Mouse (Mus musculus) MEL (cell line): ENCODE results near the gene Dennd1a. TPM values are rescaled to one million over a fixed set of nuclear protein-coding genes. Genes with fewer than 3 reads are reported as not detected.

Experiments used
- DNase-seq: peaks from one replicate; pipeline ENCODE4 v3.0.0; 2011; ENCODE audit warnings: low read depth, low spot score
- H3K27ac ChIP-seq: 2 replicates; pipeline ENCODE4 v1.5.1; 2012; ENCODE audit warnings: low read depth, mild to moderate bottlenecking, control low read depth, low read length, moderate library complexity; ENCODE audit not compliant: control insufficient read depth
- H3K27me3 ChIP-seq, 2 experiments: fragments of 150-350 bp in 1 of 2; sonication (generic) in 1 of 2; 2 replicates each; pipeline ENCODE4 v1.6.1; 2012; ENCODE audit warnings: low read length in 2 of 2, mild to moderate bottlenecking in 2 of 2, improper control_type of control experiment in 1 of 2, moderate library complexity in 1 of 2; ENCODE audit not compliant: insufficient read depth in 2 of 2, control insufficient read depth in 1 of 2
- H3K36me3 ChIP-seq, 2 experiments: 2 replicates each; pipeline ENCODE4 v1.6.1; 2012 to 2014; ENCODE audit warnings: low read length in 2 of 2, improper control_type of control experiment in 1 of 2, inconsistent platforms in 1 of 2, mild to moderate bottlenecking in 1 of 2; ENCODE audit not compliant: insufficient read depth in 2 of 2, control insufficient read depth in 1 of 2
- H3K4me1 ChIP-seq, 2 experiments: fragments of 150-350 bp in 1 of 2; sonication (generic) in 1 of 2; 2 replicates each; pipeline ENCODE4 v1.6.1; 2012; ENCODE audit warnings: low read length in 2 of 2, improper control_type of control experiment in 1 of 2, mild to moderate bottlenecking in 1 of 2; ENCODE audit not compliant: insufficient read depth in 2 of 2, control insufficient read depth in 1 of 2
- H3K4me3 ChIP-seq, 2 experiments: fragments of 150-350 bp in 1 of 2; sonication (generic) in 1 of 2; 2 replicates each; pipeline ENCODE4 v1.5.1; 2012; ENCODE audit warnings: low read depth in 2 of 2, low read length in 2 of 2, mild to moderate bottlenecking in 2 of 2, moderate library complexity in 2 of 2, control low read depth in 1 of 2, improper control_type of control experiment in 1 of 2; ENCODE audit not compliant: control insufficient read depth in 1 of 2, insufficient read depth in 1 of 2
- H3K79me2 ChIP-seq: 2 replicates; pipeline ENCODE4 v1.6.1; 2012; ENCODE audit warnings: mild to moderate bottlenecking, low read length, moderate library complexity; ENCODE audit not compliant: control insufficient read depth, poor library complexity, insufficient read depth
- H3K9ac ChIP-seq: 2 replicates; pipeline ENCODE4 v1.6.1; 2012; ENCODE audit warnings: low read depth, mild to moderate bottlenecking, control low read depth, low read length, moderate library complexity; ENCODE audit not compliant: control insufficient read depth, poor library complexity, severe bottlenecking
- H3K9me3 ChIP-seq: fragments of 150-350 bp; sonication (generic); replicated peaks from 2 replicates; pipeline ENCODE4 v1.6.1; 2012; ENCODE audit warnings: mild to moderate bottlenecking, low read length, improper control_type of control experiment, moderate library complexity; ENCODE audit not compliant: insufficient read depth
- CHD2 ChIP-seq: IDR thresholded peaks from 2 replicates; pipeline ENCODE4 v1.6.1; 2011; ENCODE audit warnings: low read length, improper control_type of control experiment
- CTCF ChIP-seq, 3 experiments: IDR thresholded peaks in 2 of 3; conservative IDR thresholded peaks in 1 of 3; 2 replicates each; pipeline ENCODE4 v1.5.1; 2011 to 2012; ENCODE audit warnings: low read length in 3 of 3, low read depth in 2 of 3, mild to moderate bottlenecking in 2 of 3, improper control_type of control experiment in 1 of 3, inconsistent platforms in 1 of 3, mixed read lengths in 1 of 3, moderate library complexity in 1 of 3; ENCODE audit not compliant: control insufficient read depth in 1 of 3, insufficient read depth in 1 of 3, poor library complexity in 1 of 3, severe bottlenecking in 1 of 3
- E2F4 ChIP-seq: IDR thresholded peaks from 2 replicates; pipeline ENCODE4 v1.6.1; 2011; ENCODE audit warnings: low read depth, low read length, improper control_type of control experiment, borderline replicate concordance
- EP300 ChIP-seq, 2 experiments: IDR thresholded peaks; 2 replicates each; pipeline ENCODE4 v1.6.1; 2011; ENCODE audit warnings: improper control_type of control experiment in 2 of 2, low read length in 2 of 2, low read depth in 1 of 2, mild to moderate bottlenecking in 1 of 2
- GABPA ChIP-seq: IDR thresholded peaks from 2 replicates; pipeline ENCODE4 v1.6.1; 2012; ENCODE audit warnings: low read depth, mild to moderate bottlenecking, inconsistent platforms, low read length, improper control_type of control experiment, moderate library complexity
- KAT2A ChIP-seq: conservative IDR thresholded peaks from 2 replicates; pipeline ENCODE4 v1.6.1; 2012; ENCODE audit warnings: low read depth, low read length, improper control_type of control experiment, inconsistent platforms
- MAFK ChIP-seq: IDR thresholded peaks from 2 replicates; pipeline ENCODE4 v1.6.1; 2011; ENCODE audit warnings: low read depth, mild to moderate bottlenecking, low read length, improper control_type of control experiment, borderline replicate concordance
- MAZ ChIP-seq: IDR thresholded peaks from 2 replicates; pipeline ENCODE4 v1.6.1; 2012; ENCODE audit warnings: low read depth, mild to moderate bottlenecking, inconsistent platforms, low read length, improper control_type of control experiment
- MXI1 ChIP-seq: IDR thresholded peaks from 2 replicates; pipeline ENCODE4 v1.6.1; 2011; ENCODE audit warnings: mild to moderate bottlenecking, low read depth, low read length, improper control_type of control experiment
- MYC ChIP-seq: IDR thresholded peaks from 2 replicates; pipeline ENCODE4 v1.6.1; 2011; ENCODE audit warnings: low read depth, mild to moderate bottlenecking, low read length, improper control_type of control experiment, moderate library complexity
- NRF1 ChIP-seq: IDR thresholded peaks from 2 replicates; pipeline ENCODE4 v1.6.1; 2014; ENCODE audit warnings: low read depth, mild to moderate bottlenecking, inconsistent platforms, low read length, improper control_type of control experiment, moderate library complexity; ENCODE audit not compliant: poor library complexity, insufficient read depth, severe bottlenecking
- POLR2AphosphoS5 ChIP-seq: IDR thresholded peaks from 2 replicates; pipeline ENCODE4 v1.6.1; 2012; ENCODE audit warnings: low read depth, borderline replicate concordance, mild to moderate bottlenecking, inconsistent platforms, low read length, moderate library complexity, mixed read lengths
- RAD21 ChIP-seq: IDR thresholded peaks from 2 replicates; pipeline ENCODE4 v1.6.1; 2011; ENCODE audit warnings: mild to moderate bottlenecking, low read depth, low read length, improper control_type of control experiment
- SIN3A ChIP-seq: IDR thresholded peaks from 2 replicates; pipeline ENCODE4 v1.6.1; 2012; ENCODE audit warnings: low read length, improper control_type of control experiment, inconsistent platforms
- SMC3 ChIP-seq: IDR thresholded peaks from 2 replicates; pipeline ENCODE4 v1.6.1; 2011; ENCODE audit warnings: low read depth, low read length, improper control_type of control experiment
- TBP ChIP-seq: IDR thresholded peaks from 2 replicates; pipeline ENCODE4 v1.8.0; 2011; ENCODE audit warnings: low read depth, low read length, improper control_type of control experiment
- UBTF ChIP-seq: IDR thresholded peaks from 2 replicates; pipeline ENCODE4 v1.6.1; 2012; ENCODE audit warnings: low read depth, mild to moderate bottlenecking, inconsistent platforms, low read length, improper control_type of control experiment, moderate library complexity, borderline replicate concordance; ENCODE audit not compliant: insufficient read depth
- USF2 ChIP-seq, 2 experiments: IDR thresholded peaks; 2 replicates each; pipeline ENCODE4 v1.6.1; 2011 to 2012; ENCODE audit warnings: improper control_type of control experiment in 2 of 2, low read length in 2 of 2, borderline replicate concordance in 1 of 2, inconsistent platforms in 1 of 2, low read depth in 1 of 2, mild to moderate bottlenecking in 1 of 2; ENCODE audit not compliant: insufficient read depth in 1 of 2
- ZC3H11A ChIP-seq: IDR thresholded peaks from 2 replicates; pipeline ENCODE4 v1.6.1; 2012; ENCODE audit warnings: low read depth, mild to moderate bottlenecking, inconsistent platforms, low read length, improper control_type of control experiment
- ZNF384 ChIP-seq: IDR thresholded peaks from 2 replicates; pipeline ENCODE4 v1.6.1; 2012; ENCODE audit warnings: low read depth, mild to moderate bottlenecking, inconsistent platforms, low read length, improper control_type of control experiment
- polyA plus RNA-seq, 2 experiments: library from polyadenylated mRNA; stranded (reverse) in 1 of 2; unstranded in 1 of 2; fragments of >175 nt in 1 of 2; fragments of >200 nt in 1 of 2; gene quantifications; 2 replicates each; pipeline versions ENCODE4 v1.2.1 to v1.2.4; 2012; ENCODE audit warnings: low replicate concordance in 2 of 2, low read depth in 1 of 2; ENCODE audit not compliant: insufficient read length in 2 of 2, insufficient read depth in 1 of 2, missing spikeins in 1 of 2
- total RNA-seq: library from RNA; depleted of rRNA; stranded (reverse); fragments of 300-350 nt; gene quantifications from 2 replicates; pipeline ENCODE4 v1.2.3, GENCODE M21; 2012

Gene Dennd1a
- total and polyA plus RNA-seq, 3 experiments: 5.0 to 21.8 TPM; not detected in 1

DNA sequence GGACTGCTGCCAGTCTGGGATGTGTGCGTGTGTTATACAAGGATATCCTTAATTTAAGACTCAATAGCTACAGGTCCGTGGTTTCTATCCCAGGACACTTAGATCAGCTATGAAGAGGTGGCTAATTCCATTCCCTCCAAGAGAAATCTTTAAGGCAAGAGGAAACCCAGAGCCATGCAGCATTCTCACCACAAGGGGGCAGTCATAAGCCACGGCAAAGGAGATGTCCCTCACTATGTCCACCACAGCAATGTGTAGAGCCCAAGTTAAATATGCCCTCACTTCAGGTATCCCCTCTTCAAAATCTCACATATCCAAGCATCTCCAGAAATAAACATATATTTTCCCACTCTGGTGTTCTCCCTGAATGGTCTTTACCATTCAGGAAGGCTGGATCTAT lies 471.5 kb downstream of the Dennd1a start:
- no peaks in the 10 kb centered on the region for H3K36me3 ChIP-seq
- peak; percentile 73 for DNase-seq
- no peak overlapping the region for H3K27ac ChIP-seq
- no peaks in the 10 kb centered on the region for H3K79me2 ChIP-seq
- no peaks in the 10 kb centered on the region for H3K27me3 ChIP-seq
- 0 out of 2 replicates have a peak, but pooled peaks have one; percentile 25 for TF ChIP-seq MYC
- peak; percentile 81 for TF ChIP-seq ZC3H11A
- peak; percentile 88 for TF ChIP-seq SMC3
- TF ChIP-seq RAD21: peak; percentile 92
- no peak for TF ChIP-seq POLR2AphosphoS5
- peak; percentile 90 to 100 (median 91) for TF ChIP-seq CTCF (IDR thresholded peaks at IDR 0.05 in 2 of 3, conservative IDR thresholded peaks at IDR 0.05 in 1 of 3; ENCODE audit: control insufficient read depth in 1 of 3, insufficient read depth in 1 of 3, low read depth in 2 of 3, low read length in 3 of 3, poor library complexity in 1 of 3, severe bottlenecking in 1 of 3)
- no peak overlapping the region for H3K9ac ChIP-seq
- no peaks in the 10 kb centered on the region for H3K4me1 ChIP-seq
- H3K9me3 ChIP-seq: no peaks in the 10 kb centered on the region
- H3K4me3 ChIP-seq: no peak overlapping the region

- DNase-seq: no peak
- Histone ChIP-seq H3K36me3 (no peaks in the 10 kb centered on the region), H3K79me2 (no peaks in the 10 kb centered on the region), H3K9me3 (no peaks in the 10 kb centered on the region), H3K27me3 (no peaks in the 10 kb centered on the region), H3K27ac (no peak overlapping the region)
- TF ChIP-seq MAZ (no peak), USF2 (IDR thresholded peaks at IDR 0.05; ENCODE audit: borderline replicate concordance in 1 of 2, insufficient read depth in 1 of 2, low read depth in 1 of 2, low read length in 2 of 2) (no peak), E2F4 (no peak), NRF1 (no peak), MXI1 (no peak), SMC3 (no peak), TBP (no peak), SIN3A (no peak)
- TF ChIP-seq, all 39 proteins: peak for 0
- no peaks in the 10 kb centered on the region for H3K4me1 ChIP-seq
- H3K4me3 ChIP-seq: no peak overlapping the region
- H3K9ac ChIP-seq: no peak overlapping the region
Observed at GRCm38 (mm10) chr2:37814820-37815361, 472.3 kb downstream of the Dennd1a start.

GRCm38 (mm10) chr2:37812401-37812800 lies 474.8 kb downstream of the Dennd1a start:
- Histone ChIP-seq H3K9me3 (no peaks in the 10 kb centered on the region), H3K36me3 (no peaks in the 10 kb centered on the region), H3K4me3 (no peak overlapping the region), H3K9ac (no peak overlapping the region), H3K4me1 (no peaks in the 10 kb centered on the region), H3K27me3 (no peaks in the 10 kb centered on the region), H3K79me2 (no peaks in the 10 kb centered on the region), H3K27ac (no peak overlapping the region)
- DNase-seq: no peak
- TF ChIP-seq NRF1: no peak
- no peak for TF ChIP-seq KAT2A
- no peak for TF ChIP-seq ZC3H11A
- TF ChIP-seq MAFK: no peak
- no peak for TF ChIP-seq EP300 (IDR thresholded peaks at IDR 0.05; ENCODE audit: low read depth in 1 of 2, low read length in 2 of 2)
- no peak for TF ChIP-seq TBP
- no peak for TF ChIP-seq SIN3A
- no peak for TF ChIP-seq UBTF
- TF ChIP-seq SMC3: no peak
- TF ChIP-seq CHD2: no peak
- TF ChIP-seq E2F4: no peak
- TF ChIP-seq GABPA: no peak
- no peak for TF ChIP-seq ZNF384
